Mouse (Mus musculus) CH12.LX (cell line): Measurements from ENCODE around the gene Ank2. TPM values are rescaled to one million over a fixed set of nuclear protein-coding genes. Genes with fewer than 3 reads are reported as not detected.

Experiments
- DNase-seq: peaks from one replicate; pipeline ENCODE4 v3.0.0-alpha.2; 2013; ENCODE audit errors: extremely low read depth
- H3K27ac ChIP-seq: 2 replicates; pipeline ENCODE4 v1.5.1; 2012; ENCODE audit warnings: low read depth, mild to moderate bottlenecking, control low read depth, moderate library complexity; ENCODE audit not compliant: insufficient read depth
- H3K27me3 ChIP-seq: replicated peaks from 2 replicates; pipeline ENCODE3; 2012; ENCODE audit warnings: inconsistent platforms
- H3K36me3 ChIP-seq, 2 experiments: replicated peaks in 1 of 2; 2 replicates each; pipeline versions ENCODE3 to v1.6.1; 2012; ENCODE audit warnings: inconsistent platforms in 1 of 2, low read length in 1 of 2, mild to moderate bottlenecking in 1 of 2, mixed read lengths in 1 of 2, moderate library complexity in 1 of 2; ENCODE audit not compliant: control insufficient read depth in 1 of 2, insufficient read depth in 1 of 2
- H3K4me1 ChIP-seq, 2 experiments: 2 replicates each; pipeline ENCODE4 v1.6.1; 2012; ENCODE audit warnings: inconsistent platforms in 1 of 2, moderate library complexity in 1 of 2; ENCODE audit not compliant: insufficient read depth in 2 of 2, control insufficient read depth in 1 of 2
- H3K4me2 ChIP-seq: 2 replicates; pipeline ENCODE4 v1.6.1; 2012; ENCODE audit warnings: low read depth, mild to moderate bottlenecking, control low read depth; ENCODE audit not compliant: poor library complexity, insufficient read depth, severe bottlenecking
- H3K4me3 ChIP-seq, 3 experiments: fragments of 150-350 bp in 1 of 3; sonication (generic) in 1 of 3; replicated peaks in 1 of 3; 2 replicates each; pipeline versions ENCODE3 to v1.5.1; 2011 to 2012; ENCODE audit warnings: low read depth in 2 of 3, low read length in 2 of 3, mild to moderate bottlenecking in 2 of 3, moderate library complexity in 2 of 3, control low read depth in 1 of 3, improper control_type of control experiment in 1 of 3, inconsistent platforms in 1 of 3, mixed read lengths in 1 of 3; ENCODE audit not compliant: poor library complexity in 1 of 3
- H3K79me2 ChIP-seq: replicated peaks from 2 replicates; pipeline ENCODE4 v1.6.1; 2012; ENCODE audit warnings: mild to moderate bottlenecking, moderate library complexity; ENCODE audit not compliant: control insufficient read depth, poor library complexity, insufficient read depth, severe bottlenecking; ENCODE audit errors: extremely low read depth
- H3K9ac ChIP-seq: 2 replicates; pipeline ENCODE4 v1.6.1; 2012; ENCODE audit warnings: low read depth, mild to moderate bottlenecking, control low read depth, moderate library complexity; ENCODE audit not compliant: insufficient read depth
- H3K9me3 ChIP-seq: replicated peaks from 2 replicates; pipeline ENCODE3; 2012; ENCODE audit warnings: low read length, inconsistent platforms, mixed read lengths
- CHD1 ChIP-seq: IDR thresholded peaks from 2 replicates; pipeline ENCODE4 v1.6.1; 2012; ENCODE audit warnings: low read depth, low read length, improper control_type of control experiment, inconsistent platforms
- CTCF ChIP-seq, 2 experiments: IDR thresholded peaks in 1 of 2; conservative IDR thresholded peaks in 1 of 2; 2 replicates each; pipeline ENCODE4 v1.5.1; 2011 to 2012; ENCODE audit warnings: low read depth in 2 of 2, low read length in 2 of 2, improper control_type of control experiment in 1 of 2, inconsistent platforms in 1 of 2, mild to moderate bottlenecking in 1 of 2, moderate library complexity in 1 of 2
- E2F4 ChIP-seq: IDR thresholded peaks from 2 replicates; pipeline ENCODE4 v1.6.1; 2011; ENCODE audit warnings: low read depth, low read length, improper control_type of control experiment; ENCODE audit not compliant: insufficient replicate concordance
- ELF1 ChIP-seq: IDR thresholded peaks from 2 replicates; pipeline ENCODE4 v1.6.1; 2014; ENCODE audit warnings: low read depth, mild to moderate bottlenecking, inconsistent platforms, low read length, improper control_type of control experiment
- ETS1 ChIP-seq: conservative IDR thresholded peaks from 2 replicates; pipeline ENCODE4 v1.6.1; 2012; ENCODE audit warnings: low read depth, mild to moderate bottlenecking, inconsistent platforms, low read length, improper control_type of control experiment, moderate library complexity
- GABPA ChIP-seq: IDR thresholded peaks from 2 replicates; pipeline ENCODE4 v1.6.1; 2012; ENCODE audit warnings: low read depth, low read length, improper control_type of control experiment, inconsistent platforms; ENCODE audit not compliant: insufficient replicate concordance
- HCFC1 ChIP-seq: IDR thresholded peaks from 2 replicates; pipeline ENCODE4 v1.6.1; 2012; ENCODE audit warnings: low read depth, mild to moderate bottlenecking, inconsistent platforms, low read length, improper control_type of control experiment
- IRF4 ChIP-seq: IDR thresholded peaks from 2 replicates; pipeline ENCODE4 v1.6.1; 2014; ENCODE audit warnings: low read depth, mild to moderate bottlenecking, inconsistent platforms, low read length, improper control_type of control experiment
- JUN ChIP-seq: IDR thresholded peaks from 2 replicates; pipeline ENCODE4 v1.6.1; 2011; ENCODE audit warnings: low read depth, mild to moderate bottlenecking, low read length, improper control_type of control experiment, moderate library complexity; ENCODE audit not compliant: insufficient read depth
- JUND ChIP-seq: conservative IDR thresholded peaks from 2 replicates; pipeline ENCODE4 v1.6.1; 2011; ENCODE audit warnings: low read depth, low read length, improper control_type of control experiment
- KAT2A ChIP-seq: IDR thresholded peaks from 2 replicates; pipeline ENCODE4 v1.6.1; 2012; ENCODE audit warnings: low read length, improper control_type of control experiment, inconsistent platforms; ENCODE audit not compliant: insufficient replicate concordance
- NELFE ChIP-seq: IDR thresholded peaks from 2 replicates; pipeline ENCODE4 v1.6.1; 2011; ENCODE audit warnings: low read depth, low read length, improper control_type of control experiment
- NRF1 ChIP-seq: IDR thresholded peaks from 2 replicates; pipeline ENCODE4 v1.6.1; 2014; ENCODE audit warnings: low read depth, mild to moderate bottlenecking, inconsistent platforms, low read length, improper control_type of control experiment, moderate library complexity
- PAX5 ChIP-seq: IDR thresholded peaks from 2 replicates; pipeline ENCODE4 v1.6.1; 2012; ENCODE audit warnings: low read length, inconsistent platforms, mixed read lengths
- POLR2A ChIP-seq: IDR thresholded peaks from 2 replicates; pipeline ENCODE4 v1.6.1; 2011; ENCODE audit warnings: low read depth, mild to moderate bottlenecking, improper control_type of control experiment, low read length
- SIN3A ChIP-seq: IDR thresholded peaks from 2 replicates; pipeline ENCODE4 v1.6.1; 2012; ENCODE audit warnings: low read length, improper control_type of control experiment, inconsistent platforms
- USF1 ChIP-seq: IDR thresholded peaks from 2 replicates; pipeline ENCODE4 v1.6.1; 2014; ENCODE audit warnings: low read depth, mild to moderate bottlenecking, inconsistent platforms, low read length, improper control_type of control experiment
- USF2 ChIP-seq: conservative IDR thresholded peaks from 2 replicates; pipeline ENCODE4 v1.6.1; 2011; ENCODE audit warnings: low read depth, low read length, improper control_type of control experiment
- ZC3H11A ChIP-seq: IDR thresholded peaks from 2 replicates; pipeline ENCODE4 v1.6.1; 2012; ENCODE audit warnings: low read depth, mild to moderate bottlenecking, inconsistent platforms, low read length, improper control_type of control experiment
- ZMIZ1 ChIP-seq: IDR thresholded peaks from 2 replicates; pipeline ENCODE4 v1.6.1; 2012; ENCODE audit warnings: low read depth, mild to moderate bottlenecking, inconsistent platforms, low read length, improper control_type of control experiment
- dilution Hi-C: fragments of 300-500 bp; cut with MboI; formaldehyde crosslinking; loops from 2 replicates; pipeline ENCODE4 v1.14.3; 2020; ENCODE audit warnings: low sequenced_read_pairs; ENCODE audit not compliant: extremely low pct_unique_long_range_greater_than_20kb, extremely low pct_ligation_motif_present
- in situ Hi-C: fragments of 300-500 bp; cut with MboI; formaldehyde crosslinking; loops from 3 replicates; pipeline ENCODE4 v1.14.3; 2019; ENCODE audit warnings: low sequenced_read_pairs, low pct_ligation_motif_present, low pct_unique_long_range_greater_than_20kb, mixed read lengths
- polyA plus RNA-seq: library from polyadenylated mRNA; unstranded; fragments of >175 nt; gene quantifications from 2 replicates; pipeline ENCODE4 v1.2.1, GENCODE M21; 2012; ENCODE audit warnings: low read depth; ENCODE audit not compliant: insufficient read length
- total RNA-seq, 2 experiments: library from RNA; depleted of rRNA; stranded (reverse); fragments of 300-350 nt in 1 of 2; fragments of >200 nt in 1 of 2; gene quantifications; 2 replicates each; pipeline ENCODE4 v1.2.3; 2012 to 2014

Gene Ank2
- total and polyA plus RNA-seq, 3 experiments, result 3.9 to 20.9 (median 12.2) TPM

- Histone ChIP-seq H3K27ac (no peak overlapping the region), H3K4me3 (no peak overlapping the region), H3K36me3 (no peaks in the 10 kb centered on the region), H3K4me1 (peaks cover 0 to 14% of the 10 kb centered on the region in 2 experiments; a peak in 2 of 4 replicates), H3K79me2 (no peaks in the 10 kb centered on the region), H3K9me3 (no peaks in the 10 kb centered on the region), H3K4me2 (no peak overlapping the region), H3K27me3 (no peaks in the 10 kb centered on the region), H3K9ac (no peak overlapping the region)
- dilution Hi-C loops, result no loop called here
- no peak for DNase-seq
- no peak for TF ChIP-seq SIN3A
- TF ChIP-seq ZC3H11A, result no peak
- no peak for TF ChIP-seq IRF4
- no peak for TF ChIP-seq USF2
- no peak for TF ChIP-seq ELF1
- TF ChIP-seq POLR2A, result no peak
- no peak for TF ChIP-seq USF1
- no peak for TF ChIP-seq PAX5
- TF ChIP-seq NELFE, result no peak
- no peak for TF ChIP-seq HCFC1
- no peak for TF ChIP-seq GABPA
- TF ChIP-seq ZMIZ1, result no peak
- no peak for TF ChIP-seq KAT2A
- TF ChIP-seq CHD1, result no peak
- in situ Hi-C loops, result loop anchor here (25.0 kb wide), 1 partner anchor 249 kb away; no protein-coding TSS in a partner anchor
Measured at GRCm38 (mm10) chr3:127188789-127189128, 310.4 kb downstream of the Ank2 start.

GRCm38 (mm10) chr3:127188086-127188788 is 310.9 kb downstream of the Ank2 start:
- dilution Hi-C loops (no loop called here), in situ Hi-C loops (loop anchor here (25.0 kb wide), 1 partner anchor 249 kb away; no protein-coding TSS in a partner anchor)
- H3K4me3 ChIP-seq, result no peak overlapping the region
- no peaks in the 10 kb centered on the region for H3K36me3 ChIP-seq
- H3K27ac ChIP-seq, result no peak overlapping the region
- TF ChIP-seq ETS1, result no peak
- TF ChIP-seq CTCF (conservative IDR thresholded peaks at IDR 0.05 in 1 of 2, IDR thresholded peaks at IDR 0.05 in 1 of 2; ENCODE audit: low read depth in 2 of 2, low read length in 2 of 2), result no peak
- no peak for TF ChIP-seq JUN
- TF ChIP-seq E2F4, result no peak
- no peak for TF ChIP-seq USF2
- no peak for TF ChIP-seq NRF1
- TF ChIP-seq JUND, result no peak
- H3K79me2 ChIP-seq, result no peaks in the 10 kb centered on the region
- no peak for DNase-seq
- H3K9ac ChIP-seq, result no peak overlapping the region
- peaks cover 0 to 14% of the 10 kb centered on the region in 2 experiments; a peak in 2 of 4 replicates for H3K4me1 ChIP-seq
- H3K9me3 ChIP-seq, result no peaks in the 10 kb centered on the region
- H3K27me3 ChIP-seq, result no peaks in the 10 kb centered on the region
- H3K4me2 ChIP-seq, result no peak overlapping the region
